Mouse (Mus musculus) limb, embryonic 12.5 days (tissue): Measurements from ENCODE around the gene Ttll5. TPM values are rescaled to one million over a fixed set of nuclear protein-coding genes. Genes with fewer than 3 reads are reported as not detected.

Source experiments
- ATAC-seq: fragments of 200-750 bp; cut with Nextera tagmentation; 2 replicates; pipeline ENCODE4 v1.8.0; 2017; ENCODE audit warnings: low read depth, moderate TSS enrichment; ENCODE audit not compliant: insufficient number of reproducible peaks, insufficient read depth, low FRiP score, low TSS enrichment
- H3K27ac ChIP-seq: fragments of 300-500 bp; sonication (generic); 2 replicates; pipeline ENCODE4 v1.5.1; 2016; ENCODE audit warnings: mild to moderate bottlenecking, moderate library complexity
- H3K27me3 ChIP-seq: fragments of 300-500 bp; sonication (generic); 2 replicates; pipeline ENCODE4 v1.6.1; 2016; ENCODE audit warnings: mild to moderate bottlenecking, moderate library complexity
- H3K36me3 ChIP-seq: fragments of 300-500 bp; sonication (generic); 2 replicates; pipeline ENCODE4 v1.6.1; 2016; ENCODE audit warnings: mild to moderate bottlenecking, moderate library complexity
- H3K4me1 ChIP-seq: fragments of 300-500 bp; sonication (generic); replicated peaks from 2 replicates; pipeline ENCODE4 v1.6.1; 2016
- H3K4me2 ChIP-seq: fragments of 300-500 bp; sonication (generic); 2 replicates; pipeline ENCODE4 v1.6.1; 2016; ENCODE audit warnings: mild to moderate bottlenecking, moderate library complexity
- H3K4me3 ChIP-seq: fragments of 300-500 bp; sonication (generic); replicated peaks from 2 replicates; pipeline ENCODE4 v1.5.1; 2016; ENCODE audit warnings: mild to moderate bottlenecking
- H3K9ac ChIP-seq: fragments of 300-500 bp; sonication (generic); replicated peaks from 2 replicates; pipeline ENCODE4 v1.6.1; 2016; ENCODE audit warnings: mild to moderate bottlenecking, moderate library complexity
- H3K9me3 ChIP-seq: fragments of 300-500 bp; sonication (generic); 2 replicates; pipeline ENCODE4 v1.6.1; 2016; ENCODE audit warnings: mild to moderate bottlenecking, moderate library complexity
- WGBS: fragments of 180-500 bp; shearing (Covaris S2); methylation state at CpG from one replicate; pipeline ENCODE4 v1.1.7; 2016; 5-methylcytosine and 5-hydroxymethylcytosine counted together
- polyA plus RNA-seq: library from polyadenylated mRNA; unstranded; fragments of >200 nt; fragmentation: Nextera tagmentation; extraction: Ambion mirVana; gene quantifications from 2 replicates; pipeline ENCODE4 v1.2.1, GENCODE M21; 2016

Ttll5 gene
- polyA plus RNA-seq, 1 experiment from 2014 or later: 14.7 TPM

DNA sequence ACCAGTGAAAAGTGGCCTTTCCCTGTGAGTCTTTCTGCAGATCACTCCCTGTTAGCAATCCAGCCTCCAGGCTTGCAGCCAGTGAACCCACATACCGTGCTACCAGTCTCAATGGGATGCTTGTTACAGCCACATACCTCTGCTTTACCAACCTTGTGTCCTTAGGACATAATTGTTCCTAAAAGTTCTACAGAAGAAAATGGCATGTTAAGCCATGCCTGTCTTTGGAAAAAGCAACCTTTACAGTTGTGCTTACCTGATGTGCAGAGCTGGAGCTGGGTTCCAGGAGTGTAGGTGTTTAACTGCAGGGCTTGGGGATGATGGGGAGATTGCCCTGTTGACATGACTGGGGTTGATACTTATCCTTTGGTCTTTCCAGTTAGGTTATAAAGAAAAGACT is 203.3 kb downstream of the Ttll5 start:
- H3K27ac ChIP-seq: no peak overlapping the region
- H3K9me3 ChIP-seq: no peaks in the 10 kb centered on the region
- H3K4me1 ChIP-seq: peaks cover 40% of the 10 kb centered on the region
- H3K4me2 ChIP-seq: no peak overlapping the region
- H3K4me3 ChIP-seq: no peak overlapping the region
- no peaks in the 10 kb centered on the region for H3K27me3 ChIP-seq
- H3K36me3 ChIP-seq: no peaks in the 10 kb centered on the region
- no peak overlapping the region for H3K9ac ChIP-seq
- ATAC-seq: no peak
- 76% methylated on average over 1 of the region's 1 CpGs for WGBS

DNA sequence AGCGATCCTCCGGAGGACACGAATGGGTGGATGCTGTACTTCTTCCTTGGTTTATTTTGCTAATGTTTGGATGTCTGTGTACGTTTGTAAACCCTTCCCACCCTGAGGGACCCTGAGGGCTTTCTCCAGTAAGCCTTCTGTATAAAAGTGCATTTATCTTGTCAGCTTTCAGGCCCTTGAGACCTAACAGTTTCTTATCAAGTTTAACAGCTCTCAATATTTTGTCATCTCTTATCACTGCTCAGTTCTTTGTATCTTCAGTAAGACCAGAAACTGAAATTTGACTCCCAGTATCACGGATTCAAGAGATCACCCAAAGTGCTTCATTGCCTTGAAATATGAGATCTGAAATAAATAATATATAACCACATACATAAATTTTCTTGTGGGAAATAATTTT is 206.5 kb downstream of the Ttll5 start:
- Histone ChIP-seq H3K4me2 (no peak overlapping the region), H3K36me3 (no peaks in the 10 kb centered on the region), H3K9ac (no peak overlapping the region), H3K27ac (no peak overlapping the region), H3K4me1 (peaks cover 44% of the 10 kb centered on the region), H3K27me3 (no peaks in the 10 kb centered on the region), H3K4me3 (no peak overlapping the region), H3K9me3 (no peaks in the 10 kb centered on the region)
- 78% methylated on average over 5 of the region's 5 CpGs for WGBS
- no peak for ATAC-seq

DNA sequence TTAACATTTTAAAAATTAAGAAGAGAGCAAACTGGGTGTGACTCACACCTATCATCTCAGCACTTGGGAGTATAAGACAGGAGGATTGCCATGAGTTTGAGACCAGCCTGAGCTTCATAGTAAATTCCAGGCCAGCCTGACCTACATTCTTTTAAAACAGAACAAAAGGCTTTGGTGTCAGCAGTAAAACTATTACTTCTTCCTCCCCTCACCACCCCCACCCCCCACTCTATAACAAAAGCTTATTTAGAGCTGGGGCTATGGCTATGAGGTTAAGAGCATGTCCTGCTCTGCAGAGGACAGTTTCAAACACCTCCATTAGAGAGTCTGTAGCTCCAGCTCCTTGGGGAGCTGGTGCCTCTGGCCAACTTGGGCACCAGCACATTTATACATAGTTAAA is 211.1 kb downstream of the Ttll5 start:
- Histone ChIP-seq H3K4me3 (no peak overlapping the region), H3K36me3 (no peaks in the 10 kb centered on the region), H3K4me2 (no peak overlapping the region), H3K27ac (no peak overlapping the region), H3K4me1 (peaks cover 54% of the 10 kb centered on the region), H3K27me3 (no peaks in the 10 kb centered on the region), H3K9me3 (no peaks in the 10 kb centered on the region), H3K9ac (no peak overlapping the region)
- no peak for ATAC-seq

DNA sequence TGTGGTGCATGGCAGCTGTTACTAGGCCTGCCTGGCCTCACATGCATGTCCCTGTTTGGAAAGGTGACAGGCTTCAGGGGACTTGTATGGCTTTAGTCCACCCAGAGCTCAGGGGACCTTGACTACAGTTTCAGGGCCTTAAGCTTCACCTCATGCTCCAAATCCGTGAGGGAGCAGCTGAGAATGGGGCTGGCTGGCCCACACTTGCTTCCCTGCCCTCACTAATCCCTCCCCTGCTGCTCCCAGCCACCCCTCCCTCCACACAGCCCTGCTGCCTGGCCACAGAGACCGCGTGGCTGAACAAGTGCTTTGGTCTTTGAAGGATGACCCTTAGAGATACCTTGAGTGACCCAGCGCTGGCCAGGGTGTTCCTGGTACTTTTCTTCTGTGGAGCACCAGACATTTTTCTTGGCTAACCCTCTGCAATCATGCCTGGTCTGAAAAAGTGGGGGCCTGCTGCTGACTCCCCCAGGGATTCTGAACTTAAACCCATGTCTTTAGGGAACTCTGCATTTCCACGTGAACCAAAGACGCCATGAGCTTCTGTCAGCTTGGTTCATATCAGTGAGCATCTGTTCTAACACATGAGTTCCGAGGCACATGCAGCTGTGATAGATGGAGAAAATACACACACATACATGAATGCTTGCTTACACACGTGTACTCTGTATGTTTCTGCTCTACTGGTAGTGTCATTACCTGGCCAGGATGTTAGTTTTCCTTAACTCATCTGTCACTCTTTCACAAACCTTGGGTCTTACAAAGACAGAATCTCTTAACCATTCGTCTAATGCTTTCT is 212.1 kb downstream of the Ttll5 start:
- 21% methylated on average over 9 of the region's 9 CpGs for WGBS
- H3K4me2 ChIP-seq: peak overlapping the region; percentile 25
- peak overlapping the region; percentile 40; the same call in 1 of the 2 replicates for H3K9ac ChIP-seq
- no peaks in the 10 kb centered on the region for H3K36me3 ChIP-seq
- no peaks in the 10 kb centered on the region for H3K9me3 ChIP-seq
- H3K27me3 ChIP-seq: no peaks in the 10 kb centered on the region
- H3K4me3 ChIP-seq: no peak overlapping the region
- no peak for ATAC-seq
- peaks cover 54% of the 10 kb centered on the region for H3K4me1 ChIP-seq
- H3K27ac ChIP-seq: peak overlapping the region; percentile 82

DNA sequence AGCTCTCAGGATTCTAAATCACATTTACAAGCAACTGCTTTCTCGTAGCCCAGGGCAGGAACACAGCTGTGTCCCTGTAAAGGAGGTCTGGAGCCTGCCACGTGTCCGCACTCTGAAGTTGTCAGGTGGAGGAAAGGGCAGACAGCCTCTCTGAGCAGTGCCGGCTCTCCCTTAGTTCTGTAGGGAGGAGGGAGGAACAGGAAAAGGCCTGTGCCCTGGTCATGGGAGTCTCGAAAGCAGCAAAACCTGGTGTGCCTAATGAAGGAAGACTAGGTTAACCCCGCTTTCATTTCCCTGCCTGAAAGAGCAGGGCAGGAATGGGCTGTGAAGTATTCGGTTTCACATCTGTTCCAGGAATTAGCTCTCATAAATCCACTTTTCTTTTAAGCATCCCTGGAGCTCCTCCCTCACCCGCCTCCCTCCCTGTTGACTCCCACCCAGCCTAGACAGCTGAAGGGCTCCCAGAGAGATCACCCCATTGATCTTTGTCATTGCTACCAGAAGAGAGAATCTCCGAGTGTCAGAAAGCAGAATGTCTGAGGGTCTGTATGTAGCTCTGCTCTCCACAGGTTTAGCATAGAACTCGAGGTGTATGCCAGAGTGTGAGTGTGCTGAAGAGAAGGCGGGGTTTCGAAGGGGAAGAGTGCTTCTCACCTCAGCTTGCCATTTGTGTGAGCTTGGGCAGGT is 212.9 kb downstream of the Ttll5 start:
- Histone ChIP-seq H3K4me2 (peak overlapping the region; percentile 25), H3K9ac (no peak overlapping the region), H3K36me3 (peaks cover under 1% of the 10 kb centered on the region; the same call in 1 of the 2 replicates), H3K27me3 (no peaks in the 10 kb centered on the region), H3K9me3 (no peaks in the 10 kb centered on the region), H3K27ac (peak overlapping the region; percentile 82), H3K4me1 (peaks cover 52% of the 10 kb centered on the region), H3K4me3 (no peak overlapping the region)
- WGBS: 9% methylated on average over 12 of the region's 12 CpGs
- ATAC-seq: peak; percentile 88

DNA sequence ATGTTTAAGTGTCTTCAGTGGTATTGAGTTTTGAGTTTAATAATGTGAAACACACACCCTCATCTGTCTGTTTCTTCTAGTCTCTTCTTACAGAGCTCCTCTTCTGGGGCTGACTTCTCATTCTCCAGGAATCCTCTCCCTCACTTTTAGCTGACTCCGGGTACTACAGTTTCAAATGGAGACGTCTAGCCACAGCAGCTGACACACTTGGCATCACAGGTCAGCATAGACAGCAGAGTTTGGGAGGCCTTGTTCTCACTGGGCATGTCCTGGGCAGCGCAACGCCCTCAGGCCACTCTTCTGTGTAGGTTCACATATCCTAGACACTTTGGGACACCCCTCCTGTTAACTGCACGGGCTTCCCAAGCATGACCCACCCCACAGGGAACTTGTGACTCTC is 214.6 kb downstream of the Ttll5 start:
- 76% methylated on average over 5 of the region's 5 CpGs for WGBS

DNA sequence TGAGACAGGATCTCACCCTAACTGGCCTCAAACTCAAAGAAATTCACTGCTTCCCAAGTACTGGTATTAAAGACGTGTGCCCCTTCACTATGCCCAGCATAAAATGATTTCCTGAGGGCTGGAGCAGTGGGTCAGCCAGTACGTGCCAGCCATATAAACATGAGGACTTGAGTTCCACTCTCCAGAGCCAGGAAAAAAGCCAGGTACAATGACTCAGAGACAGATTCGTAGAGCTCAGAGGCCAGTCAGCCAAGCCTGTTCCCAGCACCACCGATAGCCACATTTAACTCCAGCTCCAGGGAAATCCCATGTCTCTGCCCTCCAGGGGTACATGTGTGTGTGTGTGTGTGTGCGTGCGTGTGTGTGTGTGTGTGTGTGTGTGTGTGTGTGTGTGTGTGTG is 215.3 kb downstream of the Ttll5 start:
- Histone ChIP-seq H3K36me3 (peaks cover 14% of the 10 kb centered on the region), H3K4me3 (no peak overlapping the region), H3K9ac (no peak overlapping the region), H3K27ac (no peak overlapping the region), H3K9me3 (peaks cover 12% of the 10 kb centered on the region; the same call in 1 of the 2 replicates), H3K4me2 (no peak overlapping the region), H3K4me1 (peaks cover 31% of the 10 kb centered on the region), H3K27me3 (no peaks in the 10 kb centered on the region)
- ATAC-seq: no peak
- WGBS: 85% methylated on average over 6 of the region's 6 CpGs

More for the DNA sequence above, 214.6 kb downstream of the Ttll5 start:
- Histone ChIP-seq H3K4me2 (no peak overlapping the region), H3K27me3 (no peaks in the 10 kb centered on the region), H3K4me1 (peaks cover 37% of the 10 kb centered on the region), H3K36me3 (peaks cover 14% of the 10 kb centered on the region), H3K9ac (no peak overlapping the region), H3K9me3 (peaks cover 12% of the 10 kb centered on the region; the same call in 1 of the 2 replicates), H3K4me3 (no peak overlapping the region), H3K27ac (no peak overlapping the region)
- ATAC-seq: no peak

DNA sequence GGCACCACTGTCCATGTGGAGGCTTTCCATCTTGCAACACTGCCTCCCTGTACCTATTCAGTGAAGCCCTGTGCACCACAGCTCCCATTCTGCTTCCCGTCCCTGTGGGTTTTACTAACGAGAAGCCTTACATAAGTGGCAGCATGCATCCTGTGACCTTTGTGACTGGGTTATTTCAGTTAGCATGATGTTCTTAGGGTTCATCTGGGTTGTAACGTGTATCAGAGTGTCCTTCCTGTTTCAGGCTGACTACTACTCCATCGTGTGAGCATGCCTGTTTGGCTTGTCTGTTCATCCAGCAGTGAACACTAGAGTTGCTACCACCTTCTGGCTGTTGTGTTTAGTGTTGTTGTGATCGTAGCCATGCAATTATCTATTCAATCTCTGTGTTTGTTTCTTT is 221.7 kb downstream of the Ttll5 start:
- no peak overlapping the region for H3K27ac ChIP-seq
- H3K36me3 ChIP-seq: peaks cover 14% of the 10 kb centered on the region
- peaks cover 10% of the 10 kb centered on the region for H3K4me1 ChIP-seq
- ATAC-seq: no peak
- H3K9ac ChIP-seq: no peak overlapping the region
- H3K9me3 ChIP-seq: peaks cover 12% of the 10 kb centered on the region; the same call in 1 of the 2 replicates
- H3K4me3 ChIP-seq: no peak overlapping the region
- H3K4me2 ChIP-seq: no peak overlapping the region
- WGBS: 77% methylated on average over 5 of the region's 5 CpGs
- no peaks in the 10 kb centered on the region for H3K27me3 ChIP-seq

DNA sequence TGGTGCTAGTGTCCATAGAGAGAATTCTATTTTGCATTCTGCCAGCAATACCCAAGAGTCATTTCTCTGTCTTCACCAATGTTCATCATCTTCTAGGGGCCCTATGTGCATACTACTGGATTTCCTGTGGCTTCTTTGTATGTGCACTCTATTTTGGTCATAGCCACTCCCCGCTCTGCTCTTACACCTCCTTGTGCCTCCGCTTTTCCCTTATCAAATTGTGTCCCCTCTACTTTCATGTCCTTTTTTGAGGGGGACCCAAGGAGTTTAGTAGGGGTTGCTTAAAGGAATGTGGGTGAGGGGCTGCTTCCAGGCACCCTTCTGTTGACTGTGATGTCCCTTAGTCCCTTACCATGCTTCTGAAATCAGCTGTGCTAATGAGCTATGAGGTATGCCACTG is 222.3 kb downstream of the Ttll5 start:
- Histone ChIP-seq H3K27me3 (no peaks in the 10 kb centered on the region), H3K27ac (no peak overlapping the region), H3K9me3 (peaks cover 12% of the 10 kb centered on the region; the same call in 1 of the 2 replicates), H3K9ac (no peak overlapping the region), H3K36me3 (peaks cover 14% of the 10 kb centered on the region), H3K4me3 (no peak overlapping the region), H3K4me1 (peaks cover 10% of the 10 kb centered on the region), H3K4me2 (no peak overlapping the region)
- WGBS: 99% methylated on average over 2 of the region's 2 CpGs
- ATAC-seq: no peak

DNA sequence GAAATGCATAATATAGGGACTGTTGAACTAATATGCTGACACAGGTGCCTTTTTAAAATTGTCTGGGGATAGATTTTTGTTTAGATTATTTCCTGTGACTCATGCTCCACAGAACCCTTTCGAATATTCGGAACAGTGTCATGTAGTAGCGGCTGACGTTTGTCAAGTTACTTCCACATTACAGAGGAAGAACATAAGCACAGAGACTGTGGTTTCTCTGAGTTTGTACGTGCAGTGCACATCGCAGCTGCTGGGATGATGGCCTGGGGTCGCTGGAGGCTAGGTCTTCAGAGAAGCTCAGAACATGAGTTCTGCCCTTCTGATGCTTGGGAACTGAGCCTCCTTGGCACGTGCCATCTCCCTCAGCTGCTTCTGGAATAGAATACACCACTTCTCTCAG is 222.9 kb downstream of the Ttll5 start:
- no peak overlapping the region for H3K4me3 ChIP-seq
- ATAC-seq: no peak
- H3K27me3 ChIP-seq: no peaks in the 10 kb centered on the region
- H3K9me3 ChIP-seq: peaks cover 12% of the 10 kb centered on the region; the same call in 1 of the 2 replicates
- peaks cover 10% of the 10 kb centered on the region for H3K4me1 ChIP-seq
- peaks cover 13% of the 10 kb centered on the region for H3K36me3 ChIP-seq
- no peak overlapping the region for H3K9ac ChIP-seq
- H3K4me2 ChIP-seq: no peak overlapping the region
- 83% methylated on average over 8 of the region's 8 CpGs for WGBS
- no peak overlapping the region for H3K27ac ChIP-seq

DNA sequence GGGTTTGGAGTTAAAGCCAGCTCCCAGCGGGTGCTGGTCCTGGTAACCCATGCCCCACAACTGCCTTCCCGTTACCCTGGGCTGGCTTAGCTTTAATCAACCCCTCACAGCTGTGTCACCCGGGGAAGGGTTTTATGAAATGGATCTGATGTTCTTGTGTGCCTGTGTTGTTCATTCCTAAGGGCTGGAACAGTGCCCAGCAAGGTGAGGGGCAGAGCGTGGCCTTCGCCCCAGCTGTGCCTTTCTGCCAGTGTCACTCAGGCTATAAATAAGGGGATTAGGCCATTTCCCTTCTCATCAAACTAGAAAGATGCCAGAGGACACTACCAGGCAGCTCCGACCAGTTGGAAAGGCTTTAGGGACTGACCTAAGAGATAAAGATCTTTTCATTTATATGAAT is 225.4 kb downstream of the Ttll5 start:
- H3K9me3 ChIP-seq: no peaks in the 10 kb centered on the region
- H3K4me3 ChIP-seq: no peak overlapping the region
- peaks cover 10% of the 10 kb centered on the region for H3K4me1 ChIP-seq
- H3K4me2 ChIP-seq: no peak overlapping the region
- H3K36me3 ChIP-seq: no peaks in the 10 kb centered on the region
- no peak for ATAC-seq
- WGBS: 51% methylated on average over 6 of the region's 6 CpGs
- no peak overlapping the region for H3K9ac ChIP-seq
- no peak overlapping the region for H3K27ac ChIP-seq
- H3K27me3 ChIP-seq: no peaks in the 10 kb centered on the region
